Mouse (Mus musculus): Measurements from ENCODE around the gene Chrm3.

Chrm3 gene

DNA sequence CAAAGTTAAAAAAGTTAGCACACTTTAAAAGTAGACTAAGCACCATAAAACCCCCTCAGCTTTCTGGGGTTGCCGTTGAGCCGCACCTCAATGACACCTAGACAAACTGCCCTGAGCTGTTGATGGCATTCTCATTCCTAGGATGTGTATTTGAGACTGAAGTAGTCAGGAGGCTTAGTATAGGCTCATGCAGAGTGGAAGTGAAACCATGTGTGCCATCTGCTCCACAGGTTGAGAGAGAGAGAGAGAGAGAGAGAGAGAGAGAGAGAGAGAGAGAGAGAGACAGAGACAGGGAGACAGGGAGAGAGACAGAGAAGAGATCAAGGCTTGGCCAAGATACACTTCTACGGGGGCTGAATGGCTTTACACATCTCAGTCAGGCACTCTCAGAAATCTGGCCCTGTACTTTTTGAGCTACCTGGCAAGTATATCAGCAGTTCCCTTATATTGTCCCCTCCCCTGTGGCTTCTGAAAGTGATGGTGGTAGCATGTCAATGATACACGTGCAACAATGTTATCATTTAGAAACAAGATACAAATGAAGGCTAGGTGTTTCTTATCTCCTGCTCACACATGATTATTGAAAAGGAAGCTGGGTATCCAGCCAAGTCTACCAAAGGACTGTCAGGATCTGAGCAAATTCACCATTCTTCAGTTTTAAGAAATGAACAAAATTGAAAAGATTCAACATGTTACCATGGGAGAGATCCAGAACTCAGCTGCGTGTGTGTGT is 459.8 kb downstream of the Chrm3 start:
- in situ Hi-C loops (cut with MboI; ENCODE audit: unreplicated experiment in 2 of 2) = no loop called here

DNA sequence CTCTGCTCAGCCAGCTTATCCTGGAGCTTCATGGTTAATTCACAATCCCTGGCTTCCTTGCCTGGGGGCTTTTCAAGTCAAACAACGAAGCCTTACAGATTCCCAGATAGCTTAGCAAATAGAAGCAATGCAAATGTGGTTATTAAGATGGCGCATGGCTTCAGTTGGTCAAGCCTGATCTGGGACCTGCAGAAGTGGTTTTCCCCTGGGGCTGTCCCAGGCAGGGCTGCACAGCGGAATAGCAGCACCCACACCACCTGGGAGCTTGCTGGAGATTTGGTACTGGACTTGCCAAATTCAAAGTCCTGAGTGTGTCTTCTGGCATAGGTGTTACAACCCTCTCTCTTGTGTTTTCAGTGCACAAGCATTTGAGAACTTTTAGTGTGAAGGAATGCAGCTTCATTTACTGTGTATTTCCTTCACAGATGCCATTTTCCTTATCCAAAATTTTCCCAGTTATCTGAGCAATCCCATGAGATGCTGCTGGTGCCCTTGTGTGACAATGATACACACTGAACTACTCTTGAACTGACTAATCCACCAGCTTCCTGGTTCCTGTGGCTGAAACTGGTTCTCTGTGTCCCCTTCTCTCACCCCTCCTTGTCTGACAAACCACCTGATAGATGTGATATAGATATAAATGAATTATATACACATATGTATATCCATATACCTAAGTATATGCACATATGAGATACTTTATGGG is 461.8 kb downstream of the Chrm3 start:
- in situ Hi-C loops (cut with MboI; ENCODE audit: unreplicated experiment in 2 of 2) = loop anchor here in 1 of 2 experiments (5.0 to 25.0 kb wide), 2 partner anchors 173 to 1663 kb away; no protein-coding TSS in a partner anchor

DNA sequence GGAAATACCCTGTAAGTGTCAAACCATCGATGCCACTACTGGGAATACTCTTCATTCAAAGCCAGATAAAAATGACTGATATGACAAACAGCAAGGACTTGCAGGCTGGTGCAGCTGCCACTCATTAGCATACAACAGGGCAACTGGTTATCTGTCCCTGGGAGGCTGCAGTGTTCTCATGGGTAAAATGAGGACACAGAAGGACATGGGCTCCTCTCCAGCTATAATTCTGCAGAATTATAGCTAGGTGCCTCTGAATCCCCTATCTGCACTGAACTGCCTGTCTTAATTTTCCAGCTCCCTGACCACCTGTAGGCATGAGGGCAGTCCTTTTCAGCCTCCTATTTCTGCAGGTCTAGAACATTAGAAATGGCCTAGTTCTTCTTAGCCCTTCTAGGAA is 463.4 kb downstream of the Chrm3 start:
- in situ Hi-C loops (cut with MboI; ENCODE audit: unreplicated experiment in 2 of 2) = loop anchor here in 1 of 2 experiments (5.0 to 25.0 kb wide), 2 partner anchors 175 to 1665 kb away; no protein-coding TSS in a partner anchor

DNA sequence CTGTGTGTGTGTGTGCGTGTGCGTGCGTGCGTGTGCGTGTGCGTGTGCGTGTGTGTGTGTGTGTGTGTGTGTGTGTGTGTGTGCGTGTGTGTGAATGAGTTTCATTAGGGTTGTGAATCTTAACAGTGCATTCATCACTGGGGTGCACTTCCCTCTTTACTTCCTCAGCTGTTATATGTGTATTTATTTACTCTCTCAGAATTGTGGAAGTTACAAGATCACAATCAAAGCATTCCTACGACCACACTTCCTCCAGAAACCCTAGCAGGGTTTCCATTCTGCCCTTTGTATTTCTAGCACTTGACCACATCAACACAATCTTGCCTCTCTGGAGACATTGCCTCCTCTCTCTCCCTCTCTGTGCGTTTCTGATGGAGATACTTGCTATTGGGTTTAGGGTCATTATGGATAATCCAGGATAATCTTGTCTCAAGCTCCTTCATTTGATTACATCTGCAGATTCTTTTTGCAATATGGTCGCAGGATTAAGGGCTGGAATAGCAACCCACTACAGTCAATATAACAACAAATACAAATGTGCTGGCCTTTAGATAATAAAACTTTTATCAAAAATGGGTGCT is 465.5 kb downstream of the Chrm3 start:
- in situ Hi-C loops (cut with MboI; ENCODE audit: unreplicated experiment in 2 of 2) = loop anchor here in 1 of 2 experiments (5.0 to 25.0 kb wide), 2 partner anchors 177 to 1667 kb away; no protein-coding TSS in a partner anchor

DNA sequence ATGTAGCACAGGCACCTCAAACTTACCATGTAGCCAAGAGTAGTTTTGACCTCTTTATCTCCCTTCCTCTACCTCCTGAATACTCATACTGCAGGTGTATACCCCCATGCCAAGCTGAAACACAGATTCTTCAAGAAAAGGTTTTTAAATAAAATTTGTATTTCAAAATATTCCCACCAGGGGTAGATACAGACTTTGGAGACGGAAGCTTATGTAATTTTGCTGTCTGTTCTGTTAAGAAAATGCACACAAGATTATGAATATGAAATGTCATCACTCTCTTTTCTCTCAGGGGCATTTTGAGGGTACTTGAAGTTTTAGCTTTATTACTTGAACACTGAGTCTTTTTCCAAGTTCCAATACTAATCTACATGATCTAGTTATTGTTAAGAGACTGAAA is 469.6 kb downstream of the Chrm3 start:
- in situ Hi-C loops (cut with MboI; ENCODE audit: unreplicated experiment in 2 of 2) = loop anchor here in 1 of 2 experiments (25.0 kb wide), 1 partner anchor 1671 kb away; no protein-coding TSS in a partner anchor

DNA sequence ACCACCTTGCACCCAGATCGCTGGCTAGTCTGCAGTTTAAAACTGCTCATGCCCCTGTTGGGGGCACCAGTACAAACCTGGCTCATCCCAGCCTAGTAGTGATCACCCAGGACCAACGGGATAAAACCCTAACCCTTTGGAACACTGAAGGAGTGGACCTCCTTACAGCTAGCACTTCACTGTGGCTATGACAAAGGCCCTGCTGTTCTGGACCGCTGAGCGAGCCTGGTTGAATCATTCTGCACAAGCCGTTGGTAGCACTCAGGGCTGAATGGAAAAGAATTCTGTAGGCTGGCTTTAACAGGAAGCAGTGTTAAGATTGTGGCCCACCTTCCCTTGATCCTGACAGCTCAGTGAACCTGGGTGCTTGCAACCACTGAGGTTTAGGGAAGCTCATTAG is 470.2 kb downstream of the Chrm3 start:
- in situ Hi-C loops (cut with MboI; ENCODE audit: unreplicated experiment in 2 of 2) = loop anchor here in 1 of 2 experiments (25.0 kb wide), 1 partner anchor 1672 kb away; no protein-coding TSS in a partner anchor

DNA sequence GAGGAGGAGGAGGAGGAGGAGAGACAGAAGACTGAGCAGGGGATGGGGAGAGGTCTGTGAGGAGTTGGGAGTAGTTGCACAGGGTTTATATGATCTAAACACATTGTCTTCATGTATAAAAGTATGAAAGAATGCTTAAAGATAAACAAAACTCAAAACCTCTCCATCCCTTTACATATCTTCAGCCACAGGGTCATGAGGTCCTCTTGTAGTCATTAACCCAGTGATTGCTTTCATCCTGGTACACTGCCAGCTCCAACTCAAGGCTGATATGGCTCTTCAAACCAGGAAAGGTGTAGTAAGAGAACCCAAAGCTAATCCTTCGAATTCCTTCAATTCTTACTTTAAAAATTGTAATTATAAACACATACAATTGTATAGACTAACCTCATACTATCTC is 470.7 kb downstream of the Chrm3 start:
- in situ Hi-C loops (cut with MboI; ENCODE audit: unreplicated experiment in 2 of 2) = loop anchor here (10.0 to 25.0 kb wide), 2 partner anchors 455 to 1672 kb away; no protein-coding TSS in a partner anchor

DNA sequence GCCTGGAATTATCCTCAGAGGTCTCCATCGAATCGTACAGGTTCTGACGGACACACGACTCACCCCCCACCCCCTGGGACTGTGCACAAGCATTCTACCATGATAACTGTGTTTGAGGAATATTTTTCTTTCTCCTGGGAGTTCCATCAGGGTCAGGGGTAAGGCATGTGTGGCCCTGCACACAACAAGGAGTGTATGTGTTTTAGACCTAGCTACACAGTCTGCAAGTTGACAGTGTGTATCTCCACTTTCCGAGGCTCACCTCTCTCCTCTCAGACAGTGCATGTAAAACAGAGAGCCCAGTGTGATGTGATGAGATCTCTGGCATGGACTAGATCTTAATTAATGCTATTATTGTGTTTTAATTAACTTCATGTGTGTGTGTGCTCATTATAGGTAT is 472.4 kb downstream of the Chrm3 start:
- in situ Hi-C loops (cut with MboI; ENCODE audit: unreplicated experiment in 2 of 2) = loop anchor here (10.0 to 25.0 kb wide), 2 partner anchors 457 to 1674 kb away; no protein-coding TSS in a partner anchor

DNA sequence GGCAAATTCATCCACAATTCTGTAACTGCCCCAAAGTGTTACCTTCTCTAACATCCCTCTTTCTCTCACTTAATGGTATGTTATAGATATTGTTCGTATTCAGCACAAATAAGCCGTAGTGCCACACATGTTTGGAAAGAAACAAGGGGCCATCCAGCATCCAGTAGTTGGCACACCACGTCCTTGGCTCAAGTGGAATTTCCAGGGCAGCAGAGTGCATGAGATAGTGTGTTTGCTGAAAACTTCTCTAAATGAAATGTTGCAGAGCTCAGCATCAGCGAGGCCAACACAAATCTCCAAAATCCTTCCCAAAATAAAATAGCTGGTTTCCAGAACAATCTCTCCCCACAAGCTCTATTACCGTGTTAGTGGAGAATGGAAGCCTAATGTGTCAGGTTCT is 473.4 kb downstream of the Chrm3 start:
- in situ Hi-C loops (cut with MboI; ENCODE audit: unreplicated experiment in 2 of 2) = loop anchor here (10.0 to 25.0 kb wide), 2 partner anchors 458 to 1675 kb away; no protein-coding TSS in a partner anchor

DNA sequence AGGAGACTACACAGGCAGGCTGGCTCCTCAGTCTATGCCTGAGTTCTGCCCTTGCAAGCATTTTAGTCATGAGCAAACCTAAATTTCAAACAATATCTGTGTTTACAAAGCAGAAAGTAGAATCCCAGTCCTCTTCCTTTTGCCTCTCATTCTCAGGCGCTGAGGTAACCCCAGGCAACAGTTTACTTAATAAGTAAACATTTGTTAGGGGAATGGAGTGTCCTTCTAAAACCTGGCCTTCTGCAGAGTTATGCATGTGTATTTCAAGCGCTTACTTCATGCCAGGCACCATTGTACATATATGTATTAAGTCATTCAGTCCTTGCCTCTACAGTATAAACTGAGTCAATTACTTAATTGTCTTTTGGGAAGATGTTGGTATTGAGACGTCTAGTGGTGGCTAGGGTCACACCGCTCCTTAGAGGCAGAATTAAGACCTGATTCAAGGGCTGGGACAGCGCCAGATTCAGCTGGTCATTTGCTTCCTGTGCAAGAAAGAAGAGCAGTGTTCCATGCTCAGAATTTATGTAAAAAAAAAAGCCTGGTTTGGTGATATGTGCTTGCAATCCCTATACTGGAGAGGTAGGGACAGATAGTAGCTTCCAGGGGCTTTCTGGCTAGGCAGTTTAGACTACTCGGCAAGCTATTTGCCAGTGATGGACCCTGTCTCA is 474.0 kb downstream of the Chrm3 start:
- in situ Hi-C loops (cut with MboI; ENCODE audit: unreplicated experiment in 2 of 2) = loop anchor here (10.0 to 25.0 kb wide), 2 partner anchors 458 to 1676 kb away; no protein-coding TSS in a partner anchor

DNA sequence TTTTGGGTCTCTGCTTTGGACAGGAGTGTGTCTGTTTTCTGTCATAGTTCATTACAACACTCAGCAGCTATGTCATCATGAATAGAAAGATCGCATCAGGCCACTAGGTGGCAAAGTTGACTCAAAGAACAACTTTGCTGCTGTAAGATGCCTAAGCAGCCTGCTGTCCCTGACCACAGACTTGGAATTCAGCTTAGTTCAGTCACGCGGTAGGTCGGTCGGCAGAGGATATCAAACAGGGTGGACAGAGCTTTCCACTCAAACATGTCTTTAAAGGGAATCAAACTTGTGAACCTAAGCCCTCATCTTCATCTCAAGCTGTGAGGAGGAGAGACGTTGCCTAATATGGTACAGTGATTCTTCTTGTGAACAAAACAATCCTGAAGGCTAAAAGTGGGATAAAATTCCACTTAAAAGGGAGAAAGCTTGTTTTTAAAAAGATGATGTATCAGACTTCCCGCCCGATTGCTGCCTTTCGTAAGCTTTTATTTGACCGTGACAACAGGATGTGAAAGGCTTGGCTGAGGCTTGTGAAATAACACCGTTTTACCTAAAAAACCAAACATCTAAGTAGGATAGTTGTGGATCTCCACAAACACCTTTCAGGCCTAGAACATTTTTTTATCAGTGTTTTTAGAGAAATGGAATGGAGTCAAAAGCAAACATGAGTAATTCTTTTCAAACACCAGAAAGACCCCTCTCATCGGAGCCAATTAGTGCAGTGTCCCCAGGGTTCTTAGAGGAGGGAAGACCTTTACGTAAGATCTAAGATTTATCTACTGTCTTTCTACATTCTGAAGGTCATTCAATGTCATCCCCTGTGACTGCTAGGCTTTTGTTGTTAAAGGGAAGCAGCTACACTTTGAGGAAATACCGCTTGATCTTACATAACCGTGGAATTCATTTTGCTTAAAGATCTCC is 478.0 kb downstream of the Chrm3 start:
- in situ Hi-C loops (cut with MboI; ENCODE audit: unreplicated experiment in 2 of 2) = loop anchor here (5.0 to 25.0 kb wide), 5 partner anchors 462 to 1680 kb away; no protein-coding TSS in a partner anchor

DNA sequence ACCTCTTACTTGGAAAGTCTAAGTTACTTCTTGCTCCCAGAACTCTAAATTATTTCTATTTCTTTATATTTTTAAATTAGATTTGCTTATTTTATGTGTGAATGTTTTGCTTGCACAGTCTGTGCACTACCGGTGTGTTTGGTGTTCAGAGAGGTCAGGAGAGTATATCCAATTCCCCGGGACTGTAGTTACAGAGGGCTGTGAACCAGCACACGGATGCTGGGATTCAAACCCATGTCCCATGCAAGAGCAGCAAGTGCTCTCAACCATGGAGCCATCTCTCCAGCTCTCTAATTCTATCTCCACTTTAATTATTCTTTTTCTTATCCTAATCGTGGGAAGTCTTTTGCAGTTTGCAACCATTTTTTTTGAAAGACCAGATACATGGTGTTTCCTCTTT is 478.7 kb downstream of the Chrm3 start:
- in situ Hi-C loops (cut with MboI; ENCODE audit: unreplicated experiment in 2 of 2) = loop anchor here (5.0 to 25.0 kb wide), 5 partner anchors 463 to 1680 kb away; no protein-coding TSS in a partner anchor

DNA sequence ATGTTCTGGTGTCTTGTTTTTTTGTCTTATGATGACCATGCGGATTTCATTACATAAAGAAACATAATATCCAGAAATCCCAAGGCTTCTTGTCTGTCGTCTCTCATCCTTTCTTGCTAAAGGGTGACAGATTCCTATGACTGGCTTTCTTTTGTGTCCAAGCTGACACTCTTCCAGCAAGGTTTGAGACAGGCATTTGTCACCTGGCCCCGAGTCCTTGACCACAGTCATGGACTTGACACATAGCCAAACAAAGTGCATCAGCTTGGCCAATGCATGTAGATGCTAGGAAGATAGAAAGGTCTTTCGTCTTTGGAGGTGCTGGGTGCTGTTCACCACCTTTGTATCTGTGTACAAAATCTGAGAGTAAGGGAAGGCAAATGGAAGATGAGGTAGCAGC is 480.2 kb downstream of the Chrm3 start:
- in situ Hi-C loops (cut with MboI; ENCODE audit: unreplicated experiment in 2 of 2) = loop anchor here (5.0 to 25.0 kb wide), 5 partner anchors 464 to 1682 kb away; no protein-coding TSS in a partner anchor

DNA sequence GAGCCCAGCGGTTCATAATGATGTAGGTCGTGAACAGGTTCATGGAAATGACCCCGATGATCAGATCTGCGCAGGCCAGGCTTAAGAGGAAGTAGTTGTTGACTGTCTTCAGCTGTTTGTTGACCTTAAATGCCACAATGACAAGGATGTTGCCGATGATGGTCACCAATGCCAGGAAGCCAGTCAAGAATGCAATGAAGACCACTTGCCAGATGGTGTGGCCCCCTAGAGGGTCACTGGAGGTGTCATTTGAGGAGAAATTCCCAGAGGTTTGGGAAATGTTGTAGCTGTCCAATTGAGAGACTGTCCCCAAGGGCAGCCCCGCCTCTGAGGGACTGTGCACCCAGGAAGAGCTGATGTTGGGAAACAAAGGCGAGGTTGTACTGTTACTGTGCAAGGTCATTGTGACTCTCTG is 482.0 kb downstream of the Chrm3 start:
- in situ Hi-C loops (cut with MboI; ENCODE audit: unreplicated experiment in 2 of 2) = loop anchor here in 1 of 2 experiments (25.0 kb wide), 1 partner anchor 1684 kb away; no protein-coding TSS in a partner anchor

DNA sequence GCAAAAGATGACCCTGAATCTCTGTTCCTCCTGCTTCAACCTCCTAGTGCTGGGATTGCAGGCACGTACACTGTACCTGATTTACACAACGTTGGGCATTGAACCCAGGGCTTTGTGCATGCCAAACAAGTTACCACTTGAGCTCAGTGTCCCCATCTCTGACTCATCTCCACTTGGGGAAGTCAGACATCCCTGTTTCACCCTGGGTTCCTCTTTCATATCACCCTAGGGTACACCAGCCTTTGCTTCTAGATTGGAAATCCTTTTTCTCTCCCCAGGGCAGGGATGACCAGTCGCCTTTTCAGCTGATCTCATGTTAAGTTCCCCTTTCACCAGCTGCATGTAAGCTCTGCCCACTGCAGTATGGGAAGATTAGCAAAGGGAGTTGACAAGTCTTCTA is 487.3 kb downstream of the Chrm3 start:
- in situ Hi-C loops (cut with MboI; ENCODE audit: unreplicated experiment in 2 of 2) = no loop called here

DNA sequence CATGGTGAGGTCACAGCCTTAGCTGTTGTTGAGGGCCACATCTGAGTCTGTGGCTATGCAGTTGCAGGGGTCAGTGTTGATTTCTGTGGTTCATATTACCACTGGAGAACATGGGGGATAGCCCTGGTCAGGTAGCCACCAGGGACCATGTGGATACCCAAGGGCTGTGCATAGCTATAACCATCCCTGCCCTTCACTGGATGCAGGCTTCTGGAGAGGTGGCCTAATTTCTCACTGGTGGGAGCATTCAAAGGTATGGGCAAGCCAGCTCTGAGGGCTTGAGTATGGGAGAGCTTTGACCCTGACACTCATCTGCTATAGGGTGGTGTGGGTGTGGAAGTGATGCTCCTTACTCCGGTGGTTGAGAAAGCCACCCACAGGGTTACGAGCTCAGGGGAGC is 494.5 kb downstream of the Chrm3 start:
- in situ Hi-C loops (cut with MboI; ENCODE audit: unreplicated experiment in 2 of 2) = no loop called here

DNA sequence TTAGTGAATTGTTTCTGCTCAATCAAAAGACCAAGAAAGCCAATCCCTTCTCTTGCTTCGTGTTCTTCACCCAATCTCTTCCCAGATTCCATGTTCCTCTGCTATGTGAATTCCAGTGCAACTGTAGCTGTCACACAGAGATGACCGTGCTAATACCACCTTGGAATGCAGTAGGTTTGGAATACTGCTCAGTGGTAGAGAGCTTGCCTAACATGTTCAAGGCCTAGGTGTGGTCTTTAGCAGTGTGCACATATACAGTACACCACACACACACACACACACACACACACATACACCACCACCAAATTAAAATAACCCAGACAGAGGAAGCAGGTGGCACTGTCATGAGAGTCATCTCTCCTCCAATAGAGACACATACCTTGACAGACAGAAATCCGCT is 513.1 kb downstream of the Chrm3 start:
- in situ Hi-C loops (cut with MboI; ENCODE audit: unreplicated experiment in 2 of 2) = loop anchor here (5.0 to 25.0 kb wide), 4 partner anchors 380 to 1010 kb away; partner anchors contain the start of gene Gtpbp4 (in 1 of the 2)

DNA sequence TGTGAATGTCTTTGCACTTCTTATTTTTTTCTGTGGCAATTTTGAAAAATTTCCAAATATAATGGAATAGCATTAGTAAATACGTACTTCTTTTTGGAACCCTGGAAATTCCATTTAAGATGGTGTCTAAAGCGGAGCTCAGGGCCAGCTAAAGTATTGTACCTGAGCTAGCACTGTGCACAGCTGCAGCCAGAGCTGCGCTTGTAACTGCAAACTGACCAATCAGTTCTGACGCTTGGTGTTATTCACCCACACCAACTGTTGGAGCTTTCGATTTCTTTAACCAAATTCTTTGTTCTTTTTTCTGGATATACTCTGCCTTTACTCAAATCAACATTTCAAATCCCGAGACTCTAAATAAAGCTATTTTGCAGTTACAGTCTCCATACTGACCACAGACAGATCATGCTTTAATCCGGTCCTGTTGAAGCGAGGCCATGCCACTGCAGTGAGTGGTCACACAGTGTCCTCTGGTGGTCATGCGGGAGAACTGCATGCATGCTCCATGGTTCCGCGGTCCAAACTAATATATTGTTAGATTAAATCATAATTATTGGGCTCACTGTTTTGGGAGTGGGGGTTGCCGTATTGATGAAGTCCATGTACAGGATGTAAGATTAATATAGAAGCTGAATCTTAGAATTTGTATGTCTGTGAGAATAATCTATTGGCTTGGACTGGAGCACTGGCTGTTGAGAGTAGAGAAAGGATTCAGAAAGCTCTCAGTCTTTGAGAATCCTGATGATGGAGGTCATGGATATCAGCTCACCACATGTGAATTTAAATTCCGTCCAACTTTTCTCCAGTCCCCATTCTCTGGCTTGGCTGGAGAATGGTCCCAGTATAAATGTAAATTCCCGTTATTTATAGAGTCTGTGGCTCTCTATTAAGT is 513.9 kb downstream of the Chrm3 start:
- in situ Hi-C loops (cut with MboI; ENCODE audit: unreplicated experiment in 2 of 2) = loop anchor here (5.0 to 25.0 kb wide), 4 partner anchors 379 to 1009 kb away; partner anchors contain the start of gene Gtpbp4 (in 1 of the 2)

Data from v-Abl transformed pro-B cells (cell line).